9 mouse cellular contexts compared by ENCODE assay signal in the genomic region with DNA sequence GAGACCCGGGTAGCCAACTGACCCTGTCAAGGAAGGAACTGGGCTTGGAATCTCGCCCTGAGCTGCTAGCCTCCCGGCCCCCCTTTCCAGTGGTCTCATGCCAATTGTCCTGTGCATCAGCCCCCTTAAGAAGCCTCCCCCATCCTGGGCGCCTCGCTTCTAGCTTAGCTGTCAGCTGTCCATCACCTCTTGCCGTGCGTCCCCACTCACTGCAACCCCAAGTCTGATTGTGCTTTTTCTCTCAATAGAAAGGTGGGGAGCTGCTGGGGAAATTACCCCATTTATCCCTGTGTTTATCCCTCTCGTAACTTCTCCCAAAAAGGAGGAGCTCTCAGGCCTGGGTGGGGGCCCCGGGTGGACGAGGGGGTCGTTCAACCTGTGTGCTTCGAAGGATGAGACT. TPM values are rescaled to one million over a fixed set of nuclear protein-coding genes. Genes with fewer than 3 reads are reported as not detected.
A peak's percentile ranks its signal among the peaks of the same experiment; 100 is the strongest.
DNase-seq lines count a peak whose midpoint lies in the region; ATAC-seq and TF ChIP-seq lines count a peak whose summit lies in the region.
"Had no signal": no experiment of that assay in that cellular context is flagged by ENCODE, and none has a peak within 500 bp of the region (broad histone marks: within the 10 kb centered on the region; RNA-seq: fewer than 3 reads in every experiment).

No protein-coding gene starts in this region.

- peak overlapping the region; percentile 90; the same call in 1 of the 2 replicates for H3K9ac ChIP-seq in heart, embryonic 11.5 days (ENCODE audit: low read depth, low read length)
- H3K9ac ChIP-seq in MEL (ENCODE audit: control insufficient read depth, low read depth, low read length, poor library complexity, severe bottlenecking) = peak overlapping the region; percentile 79
- peak overlapping the region; percentile 91; the same call in 1 of the 2 replicates for H3K9ac ChIP-seq in heart, embryonic 14.5 days (ENCODE audit: low read length)
- peak overlapping the region; percentile 87 for H3K9ac ChIP-seq in liver, embryonic 16.5 days (ENCODE audit: low read depth, low read length)

- H3K36me3 ChIP-seq in heart, embryonic 11.5 days (ENCODE audit: control insufficient read depth, insufficient read depth, low read length) = peaks cover 10% of the 10 kb centered on the region
- peaks cover 3 to 12% of the 10 kb centered on the region in 2 experiments; a peak in 2 of 4 replicates for H3K36me3 ChIP-seq in MEL (ENCODE audit: control insufficient read depth in 1 of 2, insufficient read depth in 2 of 2, low read length in 2 of 2)
- H3K36me3 ChIP-seq in heart, embryonic 14.5 days (ENCODE audit: control insufficient read depth, insufficient read depth, low read length) = peaks cover 63% of the 10 kb centered on the region
- peaks cover 21% of the 10 kb centered on the region for H3K36me3 ChIP-seq in liver, embryonic 16.5 days (ENCODE audit: control insufficient read depth, insufficient read depth)

- H3K4me2 ChIP-seq in heart, embryonic 11.5 days = peak overlapping the region; percentile 93
- H3K4me2 ChIP-seq in heart, embryonic 14.5 days (ENCODE audit: low read length) = peak overlapping the region; percentile 94
- peak overlapping the region; percentile 93 for H3K4me2 ChIP-seq in liver, embryonic 16.5 days (ENCODE audit: low read depth, low read length)

- H3K9me3 ChIP-seq in heart, embryonic 11.5 days (replicated peaks; ENCODE audit: control insufficient read depth, low read length) = no peaks in the 10 kb centered on the region
- H3K9me3 ChIP-seq in MEL (replicated peaks; ENCODE audit: insufficient read depth, low read length) = no peaks in the 10 kb centered on the region
- H3K9me3 ChIP-seq in heart, embryonic 14.5 days (ENCODE audit: control insufficient read depth, low read length) = no peaks in the 10 kb centered on the region
- H3K9me3 ChIP-seq in liver, embryonic 16.5 days (replicated peaks; ENCODE audit: control insufficient read depth, low read length) = no peaks in the 10 kb centered on the region

- H3K4me1 ChIP-seq in heart, embryonic 11.5 days (ENCODE audit: control insufficient read depth, insufficient read depth, low read length) = peaks cover 18% of the 10 kb centered on the region
- H3K4me1 ChIP-seq in MEL (ENCODE audit: control insufficient read depth in 1 of 2, insufficient read depth in 2 of 2, low read length in 2 of 2) = peaks cover 4 to 20% of the 10 kb centered on the region in 2 experiments
- peaks cover 15 to 19% of the 10 kb centered on the region in 2 experiments for H3K4me1 ChIP-seq in heart, embryonic 14.5 days (ENCODE audit: control insufficient read depth in 2 of 2, insufficient read depth in 2 of 2, low read length in 2 of 2)
- H3K4me1 ChIP-seq in liver, embryonic 16.5 days (ENCODE audit: control insufficient read depth, low read depth, low read length) = peaks cover 53% of the 10 kb centered on the region

- no peak overlapping the region; the same call in 1 of the 2 replicates for H3K27ac ChIP-seq in heart, embryonic 11.5 days (ENCODE audit: low read depth, low read length)
- H3K27ac ChIP-seq in MEL (ENCODE audit: control insufficient read depth, low read depth, low read length) = peak overlapping the region; percentile 68
- H3K27ac ChIP-seq in heart, embryonic 14.5 days (replicated peaks in 1 of 2; ENCODE audit: control insufficient read depth in 1 of 2, insufficient read depth in 1 of 2, low read depth in 2 of 2, low read length in 2 of 2) = peak overlapping the region in 1 of 2 experiments; percentile 95; a peak in 2 of 4 replicates
- peak overlapping the region; percentile 86 for H3K27ac ChIP-seq in liver, embryonic 16.5 days (ENCODE audit: low read length)

- H3K27me3 ChIP-seq in heart, embryonic 11.5 days (ENCODE audit: control insufficient read depth, insufficient read depth, low read length) = peaks cover 6% of the 10 kb centered on the region
- no peaks in the 10 kb centered on the region for H3K27me3 ChIP-seq in MEL (ENCODE audit: control insufficient read depth in 1 of 2, insufficient read depth in 2 of 2, low read length in 2 of 2)
- H3K27me3 ChIP-seq in heart, embryonic 14.5 days (ENCODE audit: control insufficient read depth, insufficient read depth, low read length) = no peaks in the 10 kb centered on the region
- H3K27me3 ChIP-seq in liver, embryonic 16.5 days (ENCODE audit: control insufficient read depth, insufficient read depth, low read depth, low read length) = no peaks in the 10 kb centered on the region
- H3K27me3 ChIP-seq: Patski had no signal

- 22% methylated on average over 12 of the region's 12 CpGs for WGBS in heart, embryonic 11.5 days (ENCODE audit: insufficient replicate concordance)
- WGBS in heart, embryonic 14.5 days = 26% methylated on average over 12 of the region's 12 CpGs
- 31% methylated on average over 12 of the region's 12 CpGs for WGBS in liver, embryonic 16.5 days (ENCODE audit: insufficient replicate concordance)

- H3K79me2 ChIP-seq in MEL (ENCODE audit: control insufficient read depth, insufficient read depth, low read length, poor library complexity) = peaks cover 20% of the 10 kb centered on the region

- no peak for TF ChIP-seq RAD21 in MEL (IDR thresholded peaks at IDR 0.05; ENCODE audit: low read depth, low read length)

- no peak for DNase-seq in heart, adult 18-20 months
- DNase-seq in MEL (ENCODE audit: low read depth, low spot score) = no peak
- no peak for DNase-seq in natural killer cell, adult 2 months (ENCODE audit: low spot score in 2 of 2)
- no peak for DNase-seq in thymus, postnatal 0 days (ENCODE audit: low spot score)

- TF ChIP-seq CTCF in MEL (IDR thresholded peaks at IDR 0.05 in 2 of 3, conservative IDR thresholded peaks at IDR 0.05 in 1 of 3; ENCODE audit: control insufficient read depth in 1 of 3, insufficient read depth in 1 of 3, low read depth in 2 of 3, low read length in 3 of 3, poor library complexity in 1 of 3, severe bottlenecking in 1 of 3) = no peak

- TF ChIP-seq EP300 in MEL (IDR thresholded peaks at IDR 0.05; ENCODE audit: low read depth in 1 of 2, low read length in 2 of 2) = no peak

- no peak for TF ChIP-seq POLR2A in MEL (IDR thresholded peaks at IDR 0.05; ENCODE audit: control insufficient read depth in 1 of 2, insufficient read depth in 1 of 2, low read depth in 1 of 2, low read length in 2 of 2, poor library complexity in 1 of 2)

- no peak for ATAC-seq in heart, embryonic 11.5 days (replicated peaks; ENCODE audit: insufficient number of reproducible peaks, low FRiP score, low TSS enrichment)
- ATAC-seq in heart, embryonic 14.5 days (ENCODE audit: insufficient number of reproducible peaks, insufficient read depth, low FRiP score, low read depth) = no peak
- no peak for ATAC-seq in liver, embryonic 16.5 days (ENCODE audit: low read depth)
- no peak for ATAC-seq in megakaryocyte-erythroid progenitor cell, adult 5-6 weeks (replicated peaks; ENCODE audit: low FRiP score, low TSS enrichment, poor library complexity, severe bottlenecking)

- H3K4me3 ChIP-seq in heart, embryonic 11.5 days (ENCODE audit: low read depth, low read length) = peak overlapping the region; percentile 83
- H3K4me3 ChIP-seq in MEL (ENCODE audit: control insufficient read depth in 1 of 2, insufficient read depth in 1 of 2, low read depth in 2 of 2, low read length in 2 of 2) = peak overlapping the region; percentile 55 to 97; a peak in 3 of 4 replicates
- peak overlapping the region; percentile 79 to 85; a peak in 2 of 4 replicates for H3K4me3 ChIP-seq in heart, embryonic 14.5 days (ENCODE audit: control insufficient read depth in 1 of 2, insufficient read depth in 1 of 2, low read depth in 1 of 2, low read length in 2 of 2)
- peak overlapping the region; percentile 88 for H3K4me3 ChIP-seq in liver, embryonic 16.5 days (ENCODE audit: low read depth, low read length)

RNA-seq across cellular contexts. Expression of a gene that starts 1.5 kb away (rescaled TPM):
- 8.1 and 10.1 TPM in 2 replicates for polyA plus RNA-seq in heart, embryonic 11.5 days (2014; fragmentation: Nextera tagmentation; extraction: Ambion mirVana)
- 10 to 100 TPM; 22.0 to 26.7 TPM for total RNA-seq in heart, adult 18-20 months (2021)
- 96.7 and 111 TPM in 2 replicates for total RNA-seq in MEL (2012; rRNA removed)
- 100 to 1,000 TPM in 1 of 2 experiments, not detected in 1; 121 TPM for polyA plus RNA-seq in MEL (2012; ENCODE audit: insufficient read depth in 1 of 2, insufficient read length in 2 of 2, low read depth in 1 of 2, low replicate concordance in 2 of 2, missing spikeins in 1 of 2)
- 7.3 and 8.5 TPM in 2 replicates for polyA plus RNA-seq in heart, embryonic 14.5 days (2014; fragmentation: Nextera tagmentation; extraction: Ambion mirVana)
- polyA plus RNA-seq in liver, embryonic 16.5 days (2015; fragmentation: Nextera tagmentation; extraction: Ambion mirVana) = 3.6 and 3.9 TPM in 2 replicates
- polyA plus RNA-seq in thymus, postnatal 0 days (2015; fragmentation: Nextera tagmentation; extraction: Ambion mirVana) = 10.7 and 11.5 TPM in 2 replicates
- total RNA-seq in megakaryocyte-erythroid progenitor cell, adult 5-6 weeks (2014; fragmentation: Nextera tagmentation) = 103 and 123 TPM in 2 replicates
- total RNA-seq in megakaryocyte-erythroid progenitor cell, adult 5-6 weeks (2017) = 57.4 and 79.8 TPM in 2 replicates

RNA-seq across cellular contexts. Expression of a gene that starts 5.3 kb away (rescaled TPM):
- 0.42 and 0.52 TPM in 2 replicates for polyA plus RNA-seq in heart, embryonic 11.5 days (2014; fragmentation: Nextera tagmentation; extraction: Ambion mirVana)
- total RNA-seq in heart, adult 18-20 months (2021) = under 1 TPM in 1 of 2 experiments, not detected in 1; 0.20 TPM
- total RNA-seq in MEL (2012; rRNA removed) = 0.39 and 0.69 TPM in 2 replicates
- under 1 TPM in 1 of 2 experiments, not detected in 1; 0.53 TPM for polyA plus RNA-seq in MEL (2012; ENCODE audit: insufficient read depth in 1 of 2, insufficient read length in 2 of 2, low read depth in 1 of 2, low replicate concordance in 2 of 2, missing spikeins in 1 of 2)
- 0.69 and 0.80 TPM in 2 replicates for polyA plus RNA-seq in heart, embryonic 14.5 days (2014; fragmentation: Nextera tagmentation; extraction: Ambion mirVana)
- polyA plus RNA-seq in liver, embryonic 16.5 days (2015; fragmentation: Nextera tagmentation; extraction: Ambion mirVana) = 0.56 and 0.58 TPM in 2 replicates
- polyA plus RNA-seq in thymus, postnatal 0 days (2015; fragmentation: Nextera tagmentation; extraction: Ambion mirVana) = 0.86 and 1.1 TPM in 2 replicates
- total RNA-seq in megakaryocyte-erythroid progenitor cell, adult 5-6 weeks (2014; fragmentation: Nextera tagmentation) = 1.4 and 2.3 TPM in 2 replicates
- total RNA-seq in megakaryocyte-erythroid progenitor cell, adult 5-6 weeks (2017) = 0.76 and 2.3 TPM in 2 replicates

RNA-seq across cellular contexts. Expression of a gene that starts 16.0 kb away (rescaled TPM):
- 0.11 TPM in 1 of 2 replicates, not detected in the other for polyA plus RNA-seq in heart, embryonic 11.5 days (2014; fragmentation: Nextera tagmentation; extraction: Ambion mirVana)
- total RNA-seq in heart, adult 18-20 months (2021) = 1 to 10 TPM; 2.0 to 3.1 TPM
- not detected in 2 replicates for total RNA-seq in MEL (2012; rRNA removed)
- not detected for polyA plus RNA-seq in MEL (2012; ENCODE audit: insufficient read depth in 1 of 2, insufficient read length in 2 of 2, low read depth in 1 of 2, low replicate concordance in 2 of 2, missing spikeins in 1 of 2)
- polyA plus RNA-seq in heart, embryonic 14.5 days (2014; fragmentation: Nextera tagmentation; extraction: Ambion mirVana) = 0.16 and 0.20 TPM in 2 replicates
- polyA plus RNA-seq in liver, embryonic 16.5 days (2015; fragmentation: Nextera tagmentation; extraction: Ambion mirVana) = 0.13 TPM in 1 of 2 replicates, not detected in the other
- polyA plus RNA-seq in thymus, postnatal 0 days (2015; fragmentation: Nextera tagmentation; extraction: Ambion mirVana) = 0.23 and 0.60 TPM in 2 replicates
- not detected in 2 replicates for total RNA-seq in megakaryocyte-erythroid progenitor cell, adult 5-6 weeks (2014; fragmentation: Nextera tagmentation)
- total RNA-seq in megakaryocyte-erythroid progenitor cell, adult 5-6 weeks (2017) = not detected in 2 replicates

RNA-seq across cellular contexts. Expression of a gene that starts 23.2 kb away (rescaled TPM):
- polyA plus RNA-seq in heart, embryonic 11.5 days (2014; fragmentation: Nextera tagmentation; extraction: Ambion mirVana) = 136 and 139 TPM in 2 replicates
- total RNA-seq in heart, adult 18-20 months (2021) = 100 to 1,000 TPM; 327 to 347 TPM
- total RNA-seq in MEL (2012; rRNA removed) = 23.8 and 24.7 TPM in 2 replicates
- polyA plus RNA-seq in MEL (2012; ENCODE audit: insufficient read depth in 1 of 2, insufficient read length in 2 of 2, low read depth in 1 of 2, low replicate concordance in 2 of 2, missing spikeins in 1 of 2) = 10 to 100 TPM in 1 of 2 experiments, not detected in 1; 74.9 TPM
- polyA plus RNA-seq in heart, embryonic 14.5 days (2014; fragmentation: Nextera tagmentation; extraction: Ambion mirVana) = 160 and 211 TPM in 2 replicates
- polyA plus RNA-seq in liver, embryonic 16.5 days (2015; fragmentation: Nextera tagmentation; extraction: Ambion mirVana) = 29.8 and 39.9 TPM in 2 replicates
- 64.2 and 65.8 TPM in 2 replicates for polyA plus RNA-seq in thymus, postnatal 0 days (2015; fragmentation: Nextera tagmentation; extraction: Ambion mirVana)
- total RNA-seq in megakaryocyte-erythroid progenitor cell, adult 5-6 weeks (2014; fragmentation: Nextera tagmentation) = 35.2 and 49.4 TPM in 2 replicates
- 22.1 and 31.1 TPM in 2 replicates for total RNA-seq in megakaryocyte-erythroid progenitor cell, adult 5-6 weeks (2017)

RNA-seq across cellular contexts. Expression of a gene that starts 25.3 kb away (rescaled TPM):
- 0.57 and 0.77 TPM in 2 replicates for polyA plus RNA-seq in heart, embryonic 11.5 days (2014; fragmentation: Nextera tagmentation; extraction: Ambion mirVana)
- total RNA-seq in heart, adult 18-20 months (2021) = under 1 TPM; 0.30 to 0.33 TPM
- 0.65 and 0.92 TPM in 2 replicates for total RNA-seq in MEL (2012; rRNA removed)
- 1 to 10 TPM in 1 of 2 experiments, not detected in 1; 3.6 TPM for polyA plus RNA-seq in MEL (2012; ENCODE audit: insufficient read depth in 1 of 2, insufficient read length in 2 of 2, low read depth in 1 of 2, low replicate concordance in 2 of 2, missing spikeins in 1 of 2)
- 0.13 and 1.2 TPM in 2 replicates for polyA plus RNA-seq in heart, embryonic 14.5 days (2014; fragmentation: Nextera tagmentation; extraction: Ambion mirVana)
- polyA plus RNA-seq in liver, embryonic 16.5 days (2015; fragmentation: Nextera tagmentation; extraction: Ambion mirVana) = 0.15 TPM in 1 of 2 replicates, not detected in the other
- polyA plus RNA-seq in thymus, postnatal 0 days (2015; fragmentation: Nextera tagmentation; extraction: Ambion mirVana) = 5.1 and 5.8 TPM in 2 replicates
- not detected in 2 replicates for total RNA-seq in megakaryocyte-erythroid progenitor cell, adult 5-6 weeks (2014; fragmentation: Nextera tagmentation)
- 0.30 TPM in 1 of 2 replicates, not detected in the other for total RNA-seq in megakaryocyte-erythroid progenitor cell, adult 5-6 weeks (2017)
